Mouse (Mus musculus) liver, adult 2 months (tissue): Measurements from ENCODE around the gene Wdr83. TPM values are rescaled to one million over a fixed set of nuclear protein-coding genes. Genes with fewer than 3 reads are reported as not detected.
"Not testable (repeated sequence)": the region's sequence is repeated elsewhere in the genome, so short reads cannot be mapped to it uniquely, and the experiment has no call there.

Experiments used
- DNase-seq: peaks from one replicate; pipeline ENCODE4 v3.0.0-alpha.2; 2011; ENCODE audit warnings: low read depth, low spot score; ENCODE audit errors: extremely low read depth
- H3K27ac ChIP-seq: fragments of 200-500 bp; replicated peaks from 2 replicates; pipeline ENCODE4 v1.5.1; 2012; ENCODE audit warnings: low read depth, mild to moderate bottlenecking, control low read depth, inconsistent platforms, low read length; ENCODE audit not compliant: insufficient read depth
- H3K27me3 ChIP-seq: fragments of 200-500 bp; 2 replicates; pipeline ENCODE4 v1.6.1; 2012; ENCODE audit warnings: mild to moderate bottlenecking, moderate library complexity, low read length, inconsistent platforms; ENCODE audit not compliant: control insufficient read depth, insufficient read depth
- H3K36me3 ChIP-seq: fragments of 200-500 bp; 2 replicates; pipeline ENCODE4 v1.6.1; 2012; ENCODE audit warnings: low read length, inconsistent platforms; ENCODE audit not compliant: control insufficient read depth, insufficient read depth
- H3K4me1 ChIP-seq: fragments of 200-500 bp; 2 replicates; pipeline ENCODE4 v1.6.1; 2011; ENCODE audit warnings: low read length; ENCODE audit not compliant: control insufficient read depth, insufficient read depth
- H3K4me3 ChIP-seq: fragments of 200-500 bp; 2 replicates; pipeline ENCODE4 v1.5.1; 2011; ENCODE audit warnings: low read depth, mild to moderate bottlenecking, control low read depth, low read length, moderate library complexity; ENCODE audit not compliant: insufficient read depth
- H3K79me2 ChIP-seq: fragments of 200-500 bp; 2 replicates; pipeline ENCODE4 v1.6.1; 2012; ENCODE audit warnings: inconsistent platforms, mild to moderate bottlenecking, low read length, moderate library complexity; ENCODE audit not compliant: control insufficient read depth, insufficient read depth
- H3K9ac ChIP-seq: fragments of 200-500 bp; 2 replicates; pipeline ENCODE4 v1.6.1; 2012; ENCODE audit warnings: low read depth, mild to moderate bottlenecking, control low read depth, inconsistent platforms, low read length
- CTCF ChIP-seq: fragments of 200-500 bp; IDR thresholded peaks from 2 replicates; pipeline ENCODE4 v1.5.1; 2011; ENCODE audit warnings: low read depth, low read length, control low read depth
- POLR2A ChIP-seq: fragments of 200-500 bp; IDR thresholded peaks from 2 replicates; pipeline ENCODE4 v1.6.1; 2011; ENCODE audit warnings: low read length, control low read depth; ENCODE audit not compliant: insufficient read depth; ENCODE audit errors: extremely low read depth
- WGBS: fragments of 180-500 bp; shearing (Covaris S2); methylation state at CpG from one replicate; pipeline ENCODE4 v1.1.7; 2018; 5-methylcytosine and 5-hydroxymethylcytosine counted together
- polyA plus RNA-seq: library from polyadenylated mRNA; depleted of rRNA; stranded (reverse); fragments of >200 nt; gene quantifications from 2 replicates; pipeline ENCODE4 v1.2.3, GENCODE M21; 2012
- total RNA-seq: library from RNA; depleted of rRNA; stranded (reverse); fragments of >200 nt; gene quantifications from 2 replicates; pipeline ENCODE4 v1.2.3, GENCODE M21; 2014

Gene Wdr83
- total and polyA plus RNA-seq, 2 experiments: 12.2 to 26.2 TPM

- Histone ChIP-seq H3K27me3 (no peaks in the 10 kb centered on the region), H3K9ac (peak within 1 kb of the TSS; percentile 90), H3K27ac (peak within 1 kb of the TSS; percentile 85), H3K4me1 (peaks cover 25% of the 10 kb centered on the region), H3K4me3 (peak within 1 kb of the TSS; percentile 95), H3K36me3 (peaks cover 20% of the 10 kb centered on the region), H3K79me2 (peaks cover 5% of the 10 kb centered on the region; the same call in 1 of the 2 replicates)
- TF ChIP-seq CTCF: peak; percentile 9; the same call in 1 of the 2 replicates
- peak; percentile 98 for TF ChIP-seq POLR2A
- WGBS: under 1% methylated on average over 30 of the region's 30 CpGs
- peak; percentile 92 for DNase-seq
These were observed 2.2 kb upstream of the Wdr83 start, which contains the start of gene Man2b1 for GRCm38 (mm10) chr8:85083108-85083813. Gene Man2b1 (plus strand): TSS chr8:85083270.

GRCm38 (mm10) chr8:85082169-85082568, 1.1 kb upstream of the Wdr83 start:
- WGBS: 71% methylated on average over 4 of the region's 4 CpGs
- not testable (repeated sequence) for H3K9ac ChIP-seq, H3K79me2 ChIP-seq, DNase-seq, H3K4me3 ChIP-seq, H3K27ac ChIP-seq, H3K27me3 ChIP-seq
- Histone ChIP-seq H3K36me3 (peaks cover 13% of the 10 kb centered on the region), H3K4me1 (peaks cover 25% of the 10 kb centered on the region)

- DNase-seq: peak; percentile 76
- under 1% methylated on average over 30 of the region's 30 CpGs for WGBS
- Histone ChIP-seq H3K79me2 (peaks cover 5% of the 10 kb centered on the region; the same call in 1 of the 2 replicates), H3K4me3 (peak within 1 kb of the TSS; percentile 87), H3K9ac (peak within 1 kb of the TSS; percentile 92), H3K27me3 (no peaks in the 10 kb centered on the region), H3K36me3 (peaks cover 7% of the 10 kb centered on the region), H3K27ac (peak within 1 kb of the TSS; percentile 49), H3K4me1 (peaks cover 25% of the 10 kb centered on the region)
- TF ChIP-seq CTCF: no peak
- TF ChIP-seq POLR2A: no peak
These were observed 432 bp downstream of the Wdr83 start, which contains the start of gene Wdr83os for GRCm38 (mm10) chr8:85080532-85081215. Gene Wdr83os (plus strand): TSS chr8:85080740.

- Histone ChIP-seq H3K9ac (peak overlapping the region; percentile 92), H3K27ac (peak overlapping the region; percentile 22), H3K4me3 (peak overlapping the region; percentile 87), H3K36me3 (peaks cover 2% of the 10 kb centered on the region; the same call in 1 of the 2 replicates), H3K79me2 (peaks cover 5% of the 10 kb centered on the region; the same call in 1 of the 2 replicates), H3K4me1 (peaks cover 25% of the 10 kb centered on the region), H3K27me3 (no peaks in the 10 kb centered on the region)
- 0% methylated on average over 25 of the region's 25 CpGs for WGBS
- DNase-seq: no peak
- no peak for TF ChIP-seq POLR2A
- TF ChIP-seq CTCF: no peak
These were observed 933 bp downstream of the Wdr83 start for GRCm38 (mm10) chr8:85080214-85080531.

GRCm38 (mm10) chr8:85076993-85077392, 4.1 kb downstream of the Wdr83 start:
- Histone ChIP-seq H3K36me3 (peaks cover 2% of the 10 kb centered on the region; the same call in 1 of the 2 replicates), H3K79me2 (peaks cover 9% of the 10 kb centered on the region; the same call in 1 of the 2 replicates), H3K9ac (no peak overlapping the region), H3K27me3 (no peaks in the 10 kb centered on the region), H3K4me1 (peaks cover 12% of the 10 kb centered on the region), H3K4me3 (no peak overlapping the region), H3K27ac (no peak overlapping the region)
- DNase-seq: peak; percentile 72
- WGBS: 0% methylated on average over 2 of the region's 2 CpGs
- TF ChIP-seq CTCF (peak; percentile 100), POLR2A (no peak)

- WGBS: 82% methylated on average over 9 of the region's 9 CpGs
- TF ChIP-seq CTCF (peak; percentile 66), POLR2A (no peak)
- Histone ChIP-seq H3K79me2 (peaks cover 9% of the 10 kb centered on the region; the same call in 1 of the 2 replicates), H3K4me1 (peaks cover 7% of the 10 kb centered on the region), H3K27ac (no peak overlapping the region), H3K36me3 (peaks cover 2% of the 10 kb centered on the region; the same call in 1 of the 2 replicates), H3K4me3 (no peak overlapping the region), H3K9ac (no peak overlapping the region), H3K27me3 (no peaks in the 10 kb centered on the region)
- DNase-seq: no peak
These were observed 5.1 kb downstream of the Wdr83 start for GRCm38 (mm10) chr8:85076001-85076400.
